Mouse (Mus musculus): ENCODE data around the gene Cep295nl. TPM values are rescaled to one million over a fixed set of nuclear protein-coding genes. Genes with fewer than 3 reads are reported as not detected.

Cep295nl gene
- 1 to 10 TPM; 2.9 to 3.1 TPM for total RNA-seq (2023)

GRCm38 (mm10) chr11:118342400-118342981, at the start of gene Cep295nl:
Gene Cep295nl, minus strand, starts transcription at chr11:118342500.

GRCm38 (mm10) chr11:118355640-118356039, 13.3 kb upstream of the Cep295nl start, which contains the start of gene Timp2:
Gene Timp2, minus strand, starts transcription at chr11:118355740.

GRCm38 (mm10) chr11:118289999-118290889, 52.1 kb downstream of the Cep295nl start, which contains the start of gene Usp36:
Gene Usp36, minus strand, starts transcription at chr11:118290244.

Other genes with a start within 250 kb of the Cep295nl start
- gene Dnah17, start 211.9 kb downstream of the Cep295nl start, total RNA-seq (2023) = under 1 TPM; 0.27 to 0.29 TPM
- gene Cyth1, start 93.9 kb downstream of the Cep295nl start, total RNA-seq (2023) = 10 to 100 TPM; 63.2 to 81.4 TPM
- gene Usp36, start 52.3 kb downstream of the Cep295nl start, total RNA-seq (2023) = 10 to 100 TPM; 33.3 to 34.2 TPM
- 10 to 100 TPM; 87.7 to 92.6 TPM for gene Timp2, start 13.2 kb upstream of the Cep295nl start, total RNA-seq (2023)
- gene Lgals3bp, start 59.6 kb upstream of the Cep295nl start, total RNA-seq (2023) = 100 to 1,000 TPM; 131 to 147 TPM
- gene Cant1, start 76.6 kb upstream of the Cep295nl start, total RNA-seq (2023) = 10 to 100 TPM; 36.0 to 36.1 TPM
- not detected for gene C1qtnf1, start 85.7 kb upstream of the Cep295nl start, total RNA-seq (2023)
- 10 to 100 TPM; 13.5 to 15.9 TPM for gene Engase, start 134.3 kb upstream of the Cep295nl start, total RNA-seq (2023)